Mouse (Mus musculus): Measurements from ENCODE around the gene Galnt4. TPM values are rescaled to one million over a fixed set of nuclear protein-coding genes. Genes with fewer than 3 reads are reported as not detected.

The Galnt4 gene
- total RNA-seq, 2 experiments from 2014 or later = 4.0 to 4.2 TPM

DNA sequence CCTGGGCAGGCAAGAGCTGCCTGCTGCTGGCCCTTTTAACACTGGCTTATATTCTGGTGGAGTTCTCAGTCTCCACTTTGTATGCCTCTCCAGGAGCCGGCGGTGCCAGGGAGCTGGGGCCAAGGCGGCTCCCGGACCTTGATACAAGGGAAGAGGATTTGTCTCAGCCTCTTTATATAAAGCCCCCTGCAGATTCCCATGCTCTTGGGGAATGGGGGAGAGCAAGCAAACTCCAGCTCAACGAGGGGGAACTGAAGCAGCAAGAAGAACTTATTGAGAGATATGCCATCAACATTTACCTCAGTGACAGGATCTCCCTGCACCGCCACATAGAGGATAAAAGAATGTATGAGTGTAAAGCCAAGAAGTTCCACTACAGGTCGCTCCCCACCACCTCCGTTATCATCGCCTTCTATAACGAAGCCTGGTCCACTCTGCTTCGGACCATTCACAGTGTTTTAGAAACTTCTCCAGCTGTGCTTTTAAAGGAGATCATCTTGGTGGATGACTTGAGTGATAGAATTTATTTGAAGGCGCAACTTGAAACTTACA, 548 bp downstream of the Galnt4 start:
- intact Hi-C loops (cut with DNase I) = loop anchor here (5.0 kb wide), 2 partner anchors 44 to 469 kb away; no protein-coding TSS in a partner anchor
- DNase-seq = no peak

DNA sequence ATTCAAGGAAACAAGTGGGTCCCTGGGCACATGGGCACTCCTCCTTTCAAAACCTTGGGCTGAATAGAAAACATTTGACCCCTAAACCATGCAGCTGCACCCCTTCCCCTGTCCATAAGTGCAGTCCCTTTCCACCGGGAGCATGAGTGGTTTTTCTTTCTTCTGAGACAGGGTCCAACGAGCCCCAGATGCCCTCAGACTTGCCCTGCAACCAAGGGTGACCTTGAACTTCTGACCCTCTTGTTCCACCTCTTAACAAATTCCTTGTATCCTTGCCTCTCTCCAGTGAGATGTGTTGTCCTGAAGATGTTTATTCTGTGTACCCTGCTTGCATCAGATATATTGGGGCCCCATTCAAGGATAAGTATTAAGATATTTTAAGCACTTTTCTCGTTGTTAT, 5.6 kb downstream of the Galnt4 start:
- DNase-seq = no peak
- intact Hi-C loops (cut with DNase I) = no loop called here

DNA sequence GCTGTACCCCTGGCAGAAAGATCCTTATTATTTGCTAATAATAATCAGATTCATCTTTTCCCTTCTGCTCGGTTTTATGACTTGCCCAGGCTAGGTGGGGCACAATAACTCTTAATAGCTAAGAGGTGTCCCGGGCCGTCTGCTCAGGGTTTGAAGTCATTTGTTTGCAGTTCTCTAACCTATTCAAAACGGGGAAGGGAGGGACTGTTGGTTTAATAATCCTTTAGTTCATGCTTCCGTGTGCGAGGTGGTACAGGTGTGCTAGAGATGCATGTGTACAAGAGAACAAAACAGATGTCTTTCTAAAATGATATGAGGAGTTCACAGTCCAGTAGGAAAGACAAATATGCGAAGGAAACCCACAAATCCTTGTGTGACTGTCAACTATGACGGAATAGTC, 6.3 kb downstream of the Galnt4 start:
- DNase-seq = no peak
- intact Hi-C loops (cut with DNase I) = no loop called here

DNA sequence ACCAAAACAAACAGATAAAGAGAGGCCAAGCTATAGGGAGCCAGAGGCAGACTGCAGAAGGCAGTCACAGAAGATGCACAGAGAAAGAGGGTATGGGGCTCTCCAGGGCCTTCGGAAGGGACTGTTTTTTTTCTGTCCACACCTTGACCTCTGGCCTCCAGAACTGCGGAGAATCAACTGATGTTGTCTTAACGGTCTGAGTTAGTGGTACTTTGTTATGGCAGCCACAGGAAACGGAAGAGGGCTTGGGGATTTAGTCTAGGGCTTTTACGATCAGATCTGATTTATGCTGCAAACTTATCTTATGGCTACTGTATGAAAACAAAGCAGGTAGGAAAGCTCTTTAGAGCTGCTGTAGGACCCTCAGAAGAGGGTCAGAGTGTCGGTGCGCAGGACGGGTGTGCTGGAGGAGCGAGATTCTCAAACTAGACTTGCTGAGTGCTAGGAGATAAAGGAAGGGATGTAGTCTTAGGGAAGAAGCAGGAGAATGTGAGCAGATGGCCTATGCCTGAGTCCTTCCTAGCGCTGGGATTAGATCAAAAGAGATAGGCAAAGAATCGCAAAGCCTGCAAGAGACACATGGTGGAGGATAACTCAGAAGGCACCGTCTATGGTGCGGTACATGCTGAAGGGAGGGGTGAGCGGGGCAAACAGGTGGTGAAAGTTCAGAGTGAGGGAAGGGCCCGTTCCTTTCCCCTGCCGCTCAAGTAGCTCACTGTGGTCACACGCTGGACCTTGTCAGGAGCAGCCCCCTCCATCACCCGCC, 7.7 kb downstream of the Galnt4 start:
- no peak for DNase-seq
- intact Hi-C loops (cut with DNase I) = no loop called here

DNA sequence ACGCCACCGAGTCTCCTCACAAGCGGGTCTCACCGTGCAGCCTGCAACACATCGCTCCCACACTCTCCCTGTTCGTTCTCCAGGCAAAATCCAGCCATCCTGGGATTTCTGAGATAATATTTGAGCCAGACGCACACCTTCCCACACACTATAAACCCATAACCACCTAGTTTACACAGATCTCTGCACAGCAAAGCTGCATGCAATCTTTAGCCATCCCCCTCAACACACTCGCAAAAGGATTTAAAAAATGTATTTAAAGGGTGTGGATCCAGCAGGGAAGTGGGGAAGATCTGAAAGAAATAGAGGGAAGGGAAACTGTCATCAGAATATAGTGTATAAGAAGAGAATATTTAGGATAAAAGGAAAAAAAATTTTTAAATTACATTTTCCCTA, 8.3 kb downstream of the Galnt4 start:
- intact Hi-C loops (cut with DNase I) = no loop called here
- no peak for DNase-seq

DNA sequence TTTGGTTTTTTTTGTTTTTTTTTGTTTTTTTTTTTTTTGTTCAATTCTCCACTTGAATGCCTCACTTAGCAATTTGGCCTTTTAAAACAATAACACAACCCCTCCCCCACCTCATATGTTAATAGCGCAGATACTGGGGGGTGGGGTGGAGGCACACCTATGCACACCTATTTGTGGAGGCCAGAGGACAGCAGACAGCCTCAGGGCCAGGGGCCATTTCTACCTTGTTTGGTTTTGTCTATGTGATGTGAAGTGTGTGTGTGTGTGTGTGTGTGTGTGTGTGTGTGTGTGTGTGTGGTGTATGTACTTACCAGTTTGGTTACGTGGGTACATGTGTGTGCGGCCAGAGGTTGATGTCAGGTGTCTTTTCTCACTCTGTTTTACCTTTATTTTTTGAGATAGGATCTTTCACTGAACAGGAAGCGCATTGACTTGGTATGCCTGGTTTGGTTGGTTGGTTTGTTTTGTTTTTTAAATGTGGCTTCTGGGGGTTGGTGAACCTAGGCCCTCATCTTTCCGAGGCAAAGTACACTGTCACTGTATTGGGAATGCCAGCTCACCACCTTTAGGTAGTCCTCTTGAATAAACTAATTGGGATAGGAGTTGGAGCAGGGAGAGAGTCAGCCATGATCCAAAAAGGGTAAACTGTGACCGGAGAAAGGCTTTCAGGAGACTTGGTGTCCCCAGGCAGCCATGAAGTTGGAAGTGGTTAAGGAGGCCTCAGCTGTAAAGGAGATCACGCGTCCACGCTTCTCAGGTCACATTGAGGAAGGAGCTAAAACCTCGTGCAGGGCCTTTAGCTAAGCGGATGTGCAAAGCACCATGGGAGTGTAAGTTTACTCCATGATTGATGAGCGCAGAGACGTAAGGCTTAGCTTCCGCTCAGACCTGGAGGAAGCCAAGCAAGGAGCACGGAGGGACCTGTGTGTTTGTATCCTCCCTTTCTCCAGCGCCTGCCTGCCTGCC, 9.0 kb downstream of the Galnt4 start:
- intact Hi-C loops (cut with DNase I) = no loop called here

DNA sequence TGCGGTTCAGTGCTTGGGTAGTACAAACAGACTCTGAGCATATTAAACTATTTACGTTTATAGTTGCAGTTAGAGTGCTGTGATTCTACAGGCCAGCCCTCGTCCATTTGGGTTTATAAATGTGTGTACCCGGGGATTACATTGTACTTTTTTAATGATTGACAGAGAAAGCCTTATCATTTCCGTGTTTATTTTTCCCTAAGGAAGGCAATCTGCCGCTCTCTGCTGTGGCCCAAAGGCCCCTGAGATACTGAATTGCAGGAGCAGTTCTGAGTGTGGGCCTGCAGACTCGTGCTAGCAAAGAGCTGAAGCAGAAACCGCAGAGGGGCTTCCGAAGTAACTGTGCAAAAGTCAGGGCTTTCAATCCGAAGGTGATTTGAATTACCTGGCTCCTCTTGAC, 9.9 kb downstream of the Galnt4 start:
- intact Hi-C loops (cut with DNase I) = no loop called here
- DNase-seq = no peak

More for the DNA sequence above, 9.0 kb downstream of the Galnt4 start:
- DNase-seq = no peak

DNA sequence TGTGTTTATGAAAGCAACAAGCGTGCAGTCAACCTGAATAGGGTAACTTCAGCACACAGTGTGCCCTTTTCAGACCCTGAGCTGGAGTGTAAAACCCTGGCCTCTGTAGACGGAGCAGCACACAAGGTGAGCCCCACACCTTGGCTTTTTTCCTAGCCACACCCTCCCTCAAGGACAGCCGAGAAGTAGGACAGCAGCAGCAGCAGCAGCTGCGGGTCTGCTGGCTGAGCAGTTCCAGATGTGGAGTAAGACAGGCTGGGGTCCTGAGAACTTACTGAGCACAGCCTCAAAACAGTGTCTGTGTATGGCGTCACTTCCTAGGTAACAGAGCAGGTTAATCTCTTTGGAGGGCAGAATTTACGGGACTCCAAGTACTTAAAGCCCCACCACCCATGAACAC, 10.7 kb downstream of the Galnt4 start:
- DNase-seq = no peak
- intact Hi-C loops (cut with DNase I) = no loop called here

DNA sequence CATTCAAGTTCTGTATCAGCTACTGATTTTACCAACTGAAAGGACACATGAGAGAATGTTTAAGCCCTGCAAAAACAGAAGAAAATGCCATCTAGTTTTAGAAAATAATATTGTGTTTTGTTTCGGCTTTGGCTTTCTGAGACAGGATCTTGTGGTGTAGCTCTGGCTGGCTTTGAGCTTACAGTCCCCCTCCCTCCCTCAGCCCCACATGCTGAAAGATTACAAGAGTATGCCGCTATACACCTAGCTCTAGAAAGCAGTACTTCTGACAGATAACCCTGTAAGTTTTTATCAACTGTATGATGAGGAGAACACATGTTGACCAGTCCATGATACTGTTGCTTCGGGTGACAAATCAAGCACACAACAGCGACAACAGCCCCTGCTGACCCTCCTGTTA, 11.5 kb downstream of the Galnt4 start:
- intact Hi-C loops (cut with DNase I) = no loop called here
- DNase-seq = no peak

DNA sequence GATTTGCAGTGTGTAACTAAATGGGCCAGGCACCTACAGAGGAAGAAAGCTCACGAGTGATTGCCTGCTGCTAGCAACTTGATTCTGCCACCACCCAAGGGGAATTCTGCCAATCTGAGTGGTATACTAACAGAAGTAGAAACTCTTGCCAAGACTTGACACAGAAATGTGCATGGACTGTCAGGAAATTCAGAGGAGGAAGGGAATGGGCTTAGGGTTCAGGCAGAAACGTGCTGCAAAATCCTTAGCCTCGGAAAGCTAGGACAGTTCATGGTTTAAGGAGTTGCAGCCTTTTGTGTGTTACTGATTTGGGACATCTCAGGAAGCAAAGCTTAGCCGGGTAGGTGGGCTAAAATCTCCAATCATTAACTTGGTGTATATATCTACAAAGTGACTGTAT, 18.3 kb downstream of the Galnt4 start, which contains the start of gene Phxr2:
Phxr2 (minus strand) TSS at position 101 of the 400 bp plus-strand sequence.
- intact Hi-C loops (cut with DNase I) = no loop called here

DNA sequence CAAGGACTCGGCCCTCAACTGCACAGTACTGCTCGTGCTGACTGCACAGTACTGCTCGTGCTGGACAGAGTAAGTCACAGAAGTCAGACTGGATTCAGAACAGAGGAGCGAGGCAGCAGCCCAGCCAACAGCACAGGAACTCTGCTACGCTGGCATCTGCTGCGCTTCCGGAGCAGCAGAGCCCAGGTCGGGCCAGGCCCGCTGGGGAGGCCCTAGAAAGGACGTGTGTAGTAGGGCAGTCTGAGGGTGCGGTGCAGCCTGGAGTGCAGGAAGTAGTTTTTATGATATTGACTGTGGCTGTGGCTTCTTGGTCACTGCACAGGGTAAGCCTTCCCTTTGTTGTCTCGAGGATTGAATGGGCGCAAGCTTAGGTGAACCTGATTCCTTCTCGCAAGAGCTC, 19.0 kb downstream of the Galnt4 start:
- intact Hi-C loops (cut with DNase I) = no loop called here

More for the DNA sequence above, 18.3 kb downstream of the Galnt4 start, which contains the start of gene Phxr2:
- DNase-seq = no peak

DNA sequence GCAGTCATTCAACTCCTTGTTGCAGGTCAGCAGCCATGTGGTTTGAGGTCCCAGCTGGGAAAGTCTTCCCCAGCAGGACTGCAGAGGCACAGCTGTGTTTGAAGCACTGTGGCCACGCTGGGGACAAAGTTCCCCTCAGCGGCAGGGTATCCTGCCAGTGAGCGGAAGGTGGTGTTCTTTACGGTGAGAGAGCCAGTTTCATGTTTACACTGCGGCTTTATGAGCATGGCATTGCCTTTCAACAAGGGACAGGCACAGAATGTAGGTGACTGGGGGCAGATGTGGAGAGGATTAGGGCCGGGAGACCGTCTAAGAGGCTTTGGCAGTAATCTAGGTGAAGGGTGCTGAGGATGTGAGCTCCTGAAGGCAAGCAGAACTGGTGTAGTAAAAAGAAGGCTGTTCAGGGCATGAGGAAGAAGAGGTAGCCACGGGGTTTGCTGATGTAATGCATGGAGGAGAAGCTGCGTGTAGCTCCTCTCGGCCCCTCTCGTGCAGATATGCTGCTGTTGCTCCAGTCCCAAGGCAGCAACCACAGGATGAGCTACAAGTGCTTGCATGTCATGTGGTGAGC, 19.8 kb downstream of the Galnt4 start:
- DNase-seq = no peak
- intact Hi-C loops (cut with DNase I) = no loop called here

More for the DNA sequence above, 19.0 kb downstream of the Galnt4 start:
- no peak for DNase-seq

DNA sequence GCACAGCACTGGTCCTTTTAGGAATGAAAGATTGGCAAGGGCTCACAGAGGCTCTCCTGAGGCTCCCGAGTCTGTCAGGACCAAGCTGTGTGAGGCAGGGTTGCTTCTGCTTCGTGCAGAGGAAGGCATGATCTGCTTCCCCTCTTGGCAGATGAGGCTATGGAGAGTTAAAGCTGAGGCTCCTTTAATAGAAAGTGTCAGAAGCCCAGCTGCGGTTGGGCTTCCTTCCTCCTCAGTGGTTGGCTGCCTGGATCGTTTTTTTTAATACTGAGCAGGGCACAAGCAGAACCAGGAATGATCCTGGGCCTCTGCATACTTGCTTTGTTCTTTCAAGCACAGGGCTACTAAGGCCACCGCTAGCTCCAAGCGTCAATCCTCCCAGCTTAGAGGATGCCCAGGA, 22.7 kb downstream of the Galnt4 start:
- intact Hi-C loops (cut with DNase I) = no loop called here
- DNase-seq = peak in 1 of 2 experiments; percentile 30

DNA sequence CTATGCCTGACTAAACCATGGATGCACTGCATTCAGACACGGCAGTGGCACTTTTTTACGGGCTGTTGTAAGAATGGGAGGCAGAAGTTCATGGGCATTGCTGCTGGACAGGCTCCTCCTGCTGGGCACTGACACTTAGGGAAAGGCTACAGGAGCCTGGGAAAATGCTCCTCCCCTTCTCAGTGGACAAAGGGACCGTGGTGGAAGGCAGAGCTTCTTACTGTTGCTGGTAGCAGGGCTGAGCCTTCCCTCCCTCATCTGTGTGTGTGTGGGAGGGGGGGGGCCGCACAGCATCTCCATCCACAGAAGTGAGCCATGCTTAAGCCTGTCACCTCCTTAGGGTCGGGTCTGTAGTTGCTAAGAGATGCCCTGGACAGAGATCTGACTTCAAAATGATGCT, 23.3 kb downstream of the Galnt4 start:
- no peak for DNase-seq
- intact Hi-C loops (cut with DNase I) = no loop called here

DNA sequence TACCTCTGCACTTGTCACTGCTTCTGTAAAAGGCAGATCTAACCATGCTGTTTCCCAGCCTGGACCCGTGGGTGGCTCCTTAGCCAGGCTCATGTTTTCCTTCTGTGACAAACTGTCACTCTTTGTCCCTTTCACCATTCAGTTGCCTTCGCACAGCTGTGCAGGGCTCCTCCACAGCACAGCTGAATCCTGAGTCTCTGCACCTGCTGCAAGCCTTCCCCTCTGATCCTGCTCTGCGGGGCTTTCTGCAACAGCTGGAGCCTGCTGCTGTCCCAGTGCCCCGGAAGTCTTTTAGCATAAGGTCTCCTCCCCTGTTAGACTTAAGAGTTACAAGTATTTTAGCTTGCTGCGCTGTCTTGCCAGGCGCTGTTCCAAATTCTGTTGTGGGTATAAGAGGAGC, 24.2 kb downstream of the Galnt4 start:
- intact Hi-C loops (cut with DNase I) = no loop called here
- peak in 1 of 2 experiments; percentile 33 for DNase-seq

DNA sequence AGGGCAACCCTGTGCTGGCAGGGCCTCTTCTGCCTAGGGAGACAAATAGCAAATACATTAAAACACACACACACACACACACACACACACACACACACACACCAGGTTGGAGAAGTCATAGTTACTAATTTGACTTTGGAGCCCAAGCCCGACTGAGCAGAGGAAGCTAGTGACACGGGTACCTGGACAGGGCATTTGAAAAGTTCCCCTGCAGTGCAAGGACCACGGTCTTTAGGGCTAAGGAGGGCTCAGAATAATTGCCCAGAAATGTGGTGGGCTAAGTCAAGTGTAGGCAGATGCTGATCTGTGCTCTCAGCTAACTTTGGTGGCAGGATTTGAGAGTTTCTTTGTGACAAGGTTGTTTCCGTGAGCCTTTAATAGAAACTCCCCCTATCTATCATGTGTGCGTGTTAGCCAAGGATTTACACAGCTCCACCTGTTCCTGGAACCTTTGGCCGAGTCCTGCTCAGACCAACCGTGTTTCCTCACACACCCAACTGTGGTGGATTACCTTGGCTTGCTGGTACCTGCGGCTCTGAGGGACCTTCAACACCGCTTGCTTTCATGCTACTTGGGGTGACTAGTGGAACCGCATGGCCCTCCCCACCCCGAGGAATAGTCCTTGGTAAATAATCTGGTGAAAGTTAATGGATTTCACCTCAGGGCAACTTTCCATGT, 24.8 kb downstream of the Galnt4 start:
- no peak for DNase-seq
- intact Hi-C loops (cut with DNase I) = no loop called here

DNA sequence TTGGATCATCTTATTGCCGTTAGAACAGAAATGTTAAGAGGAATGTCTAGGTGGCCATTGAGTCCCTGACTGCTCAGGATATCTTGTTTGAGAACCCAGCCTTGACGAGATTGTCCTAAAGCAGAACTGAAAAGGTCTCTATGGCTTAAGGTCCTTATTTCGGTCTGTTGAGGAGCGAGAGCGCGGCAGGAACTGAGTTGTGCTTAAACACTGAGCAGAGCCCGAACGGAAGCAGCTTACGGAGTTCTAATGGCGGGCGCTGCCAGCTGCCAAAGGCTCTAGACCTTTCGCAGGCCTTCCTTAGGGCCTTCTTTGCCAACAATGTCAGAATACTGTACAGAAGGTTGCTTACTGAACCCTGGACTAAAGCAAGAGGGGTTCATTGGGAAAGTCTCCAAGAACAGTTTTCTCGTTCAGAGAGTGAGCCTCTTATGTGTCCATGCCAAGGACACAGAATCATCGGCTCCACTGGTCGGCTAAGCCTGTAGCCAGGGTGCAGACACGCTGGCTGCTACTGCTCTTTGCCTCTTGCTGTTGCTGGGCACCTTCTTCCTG, 25.4 kb downstream of the Galnt4 start:
- intact Hi-C loops (cut with DNase I) = no loop called here
- no peak for DNase-seq

DNA sequence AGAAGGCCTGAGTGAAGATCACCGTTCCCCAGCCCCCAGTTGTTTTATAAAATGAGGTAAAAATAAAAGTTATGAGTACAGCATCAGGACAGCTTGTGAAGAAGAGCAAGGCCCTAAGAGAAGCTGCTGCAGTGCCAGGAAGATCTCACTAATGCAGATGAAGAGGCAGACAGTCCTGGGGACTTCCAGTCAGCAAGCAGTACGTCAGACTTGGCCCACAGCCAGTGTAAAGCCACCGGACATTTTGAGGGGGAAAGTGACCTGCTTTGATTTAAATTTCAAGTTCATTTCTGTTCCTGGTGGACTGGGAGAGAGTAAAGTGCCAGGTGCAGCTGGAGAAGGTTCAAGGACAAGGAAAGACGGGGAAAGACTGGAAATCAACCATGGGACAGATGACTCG, 28.4 kb downstream of the Galnt4 start:
- intact Hi-C loops (cut with DNase I) = no loop called here
- DNase-seq = no peak

DNA sequence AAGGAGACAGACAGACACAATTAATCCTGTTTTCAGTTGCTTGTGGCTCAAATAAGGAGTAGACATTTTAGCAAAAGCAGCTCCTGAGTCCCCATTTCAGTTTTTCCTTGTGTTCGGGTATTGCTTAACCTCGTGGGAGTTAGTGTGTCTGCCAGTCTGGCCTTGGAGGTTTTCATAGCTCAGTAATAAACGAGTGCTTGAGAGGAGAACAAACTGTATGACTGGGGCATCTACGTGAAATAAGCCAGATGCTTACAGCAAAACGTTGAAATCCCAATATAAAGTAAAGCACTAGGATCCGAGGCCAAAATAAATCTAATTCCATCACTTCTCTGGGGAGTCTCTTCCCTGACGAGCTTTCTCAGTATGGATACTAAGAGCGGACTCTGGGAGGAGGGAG, 37.7 kb downstream of the Galnt4 start:
- intact Hi-C loops (cut with DNase I) = no loop called here
- no peak for DNase-seq

DNA sequence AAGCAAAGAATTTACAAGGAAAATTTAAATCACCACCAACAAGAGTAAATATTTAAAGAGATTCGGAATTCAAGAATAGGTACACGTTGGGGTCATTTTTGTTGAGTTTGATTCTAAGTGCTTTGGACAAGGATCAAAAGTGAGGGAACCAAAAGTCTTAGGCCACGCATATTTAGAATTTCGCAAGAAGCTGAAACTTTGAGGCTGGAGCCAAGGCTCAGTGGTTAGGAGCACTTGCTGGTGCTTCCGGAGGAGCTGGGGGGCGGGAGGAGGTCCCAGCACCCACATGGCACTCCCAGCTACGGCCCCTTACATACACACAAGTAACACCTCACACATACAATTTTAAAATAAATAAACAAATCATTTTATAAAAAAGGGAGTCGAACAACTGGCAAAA, 38.6 kb downstream of the Galnt4 start:
- intact Hi-C loops (cut with DNase I) = no loop called here
- DNase-seq = no peak

Data from heart, postnatal 14 days (tissue).